Mouse (Mus musculus) limb, embryonic 12.5 days (tissue): Measurements from ENCODE around the gene Prf1. TPM values are rescaled to one million over a fixed set of nuclear protein-coding genes. Genes with fewer than 3 reads are reported as not detected.

Experiments
- ATAC-seq: fragments of 200-750 bp; cut with Nextera tagmentation; 2 replicates; pipeline ENCODE4 v1.8.0; 2017; ENCODE audit warnings: low read depth, moderate TSS enrichment; ENCODE audit not compliant: insufficient number of reproducible peaks, insufficient read depth, low FRiP score, low TSS enrichment
- H3K27ac ChIP-seq: fragments of 300-500 bp; sonication (generic); 2 replicates; pipeline ENCODE4 v1.5.1; 2016; ENCODE audit warnings: mild to moderate bottlenecking, moderate library complexity
- H3K27me3 ChIP-seq: fragments of 300-500 bp; sonication (generic); 2 replicates; pipeline ENCODE4 v1.6.1; 2016; ENCODE audit warnings: mild to moderate bottlenecking, moderate library complexity
- H3K36me3 ChIP-seq: fragments of 300-500 bp; sonication (generic); 2 replicates; pipeline ENCODE4 v1.6.1; 2016; ENCODE audit warnings: mild to moderate bottlenecking, moderate library complexity
- H3K4me1 ChIP-seq: fragments of 300-500 bp; sonication (generic); replicated peaks from 2 replicates; pipeline ENCODE4 v1.6.1; 2016
- H3K4me2 ChIP-seq: fragments of 300-500 bp; sonication (generic); 2 replicates; pipeline ENCODE4 v1.6.1; 2016; ENCODE audit warnings: mild to moderate bottlenecking, moderate library complexity
- H3K4me3 ChIP-seq: fragments of 300-500 bp; sonication (generic); replicated peaks from 2 replicates; pipeline ENCODE4 v1.5.1; 2016; ENCODE audit warnings: mild to moderate bottlenecking
- H3K9ac ChIP-seq: fragments of 300-500 bp; sonication (generic); replicated peaks from 2 replicates; pipeline ENCODE4 v1.6.1; 2016; ENCODE audit warnings: mild to moderate bottlenecking, moderate library complexity
- H3K9me3 ChIP-seq: fragments of 300-500 bp; sonication (generic); 2 replicates; pipeline ENCODE4 v1.6.1; 2016; ENCODE audit warnings: mild to moderate bottlenecking, moderate library complexity
- WGBS: fragments of 180-500 bp; shearing (Covaris S2); methylation state at CpG from one replicate; pipeline ENCODE4 v1.1.7; 2016; 5-methylcytosine and 5-hydroxymethylcytosine counted together
- polyA plus RNA-seq: library from polyadenylated mRNA; unstranded; fragments of >200 nt; fragmentation: Nextera tagmentation; extraction: Ambion mirVana; gene quantifications from 2 replicates; pipeline ENCODE4 v1.2.1, GENCODE M21; 2016

The Prf1 gene
- polyA plus RNA-seq, 1 experiment from 2014 or later: not detected

DNA sequence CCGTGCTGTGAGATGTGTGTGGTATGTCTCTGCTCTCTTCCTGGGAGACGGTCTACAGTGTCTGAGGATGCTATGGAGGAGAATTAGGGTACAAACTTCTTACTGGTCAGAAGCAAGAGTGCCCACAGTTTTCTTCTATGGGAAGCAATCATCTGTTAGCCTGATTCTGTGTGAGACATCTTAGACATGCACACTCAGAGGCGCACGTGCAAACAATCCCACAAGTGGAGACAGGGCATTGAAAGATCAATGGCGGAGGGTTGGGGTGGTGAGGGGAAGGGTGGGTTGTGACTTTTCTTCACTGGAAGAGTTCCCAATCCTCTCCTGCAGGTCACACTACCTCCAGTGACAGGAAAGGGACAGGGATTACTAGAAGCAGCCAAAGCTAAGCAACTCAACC is 25.0 kb upstream of the Prf1 start:
- WGBS: 49% methylated on average over 5 of the region's 5 CpGs
- H3K4me2 ChIP-seq: peak overlapping the region; percentile 89
- peak overlapping the region; percentile 62 for H3K4me3 ChIP-seq
- H3K36me3 ChIP-seq: no peaks in the 10 kb centered on the region
- peaks cover 9% of the 10 kb centered on the region for H3K4me1 ChIP-seq
- H3K9ac ChIP-seq: peak overlapping the region; percentile 80
- ATAC-seq: no peak
- H3K27me3 ChIP-seq: peaks cover 30% of the 10 kb centered on the region
- H3K27ac ChIP-seq: no peak overlapping the region
- no peaks in the 10 kb centered on the region for H3K9me3 ChIP-seq

DNA sequence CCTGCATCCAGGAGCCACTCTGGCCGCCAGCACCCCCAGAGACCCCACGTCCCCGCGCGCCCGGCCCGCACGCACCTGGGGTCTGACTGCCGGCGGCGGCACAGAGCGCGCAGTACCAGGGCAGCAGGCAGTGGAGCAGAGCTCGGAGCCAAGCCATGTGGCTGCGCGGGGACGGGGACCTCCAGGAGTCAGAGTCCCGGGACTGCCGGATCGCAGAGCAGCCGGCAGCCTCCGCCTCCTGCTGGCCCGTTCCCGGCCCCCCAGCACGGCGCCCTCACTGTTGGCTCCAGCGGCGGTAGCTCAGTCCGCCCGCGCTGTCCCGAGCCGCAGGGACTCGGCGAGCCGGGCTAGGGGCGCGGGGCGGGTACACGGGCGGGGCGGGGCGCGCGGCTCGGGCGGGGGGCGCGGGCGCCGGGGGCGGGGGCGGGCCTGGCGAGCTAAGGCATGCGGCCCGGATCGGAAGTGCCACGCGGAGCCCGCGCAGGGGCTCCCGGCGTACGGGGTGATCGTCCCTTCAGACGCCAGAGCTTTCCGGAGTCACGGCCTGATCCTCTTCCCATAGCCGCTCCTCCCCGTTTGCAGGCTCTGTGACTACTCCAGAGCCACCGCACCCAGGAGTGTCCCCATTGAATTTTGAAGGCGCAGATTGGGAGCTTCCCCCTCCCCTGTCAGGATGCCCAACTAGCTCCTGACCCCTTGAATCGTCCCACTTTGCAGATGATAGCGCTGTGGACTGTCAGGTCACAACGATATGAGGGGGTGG is 24.4 kb upstream of the Prf1 start, which contains the start of gene Adamts14:
Gene Adamts14 (minus strand): TSS at position 358 of the 763 bp plus-strand sequence.
- H3K9me3 ChIP-seq: no peaks in the 10 kb centered on the region
- H3K27ac ChIP-seq: peak within 1 kb of the TSS; percentile 45; the same call in 1 of the 2 replicates
- peak within 1 kb of the TSS; percentile 62 for H3K4me3 ChIP-seq
- H3K4me2 ChIP-seq: peak within 1 kb of the TSS; percentile 89
- H3K4me1 ChIP-seq: peaks cover 9% of the 10 kb centered on the region
- peaks cover 30% of the 10 kb centered on the region for H3K27me3 ChIP-seq
- H3K9ac ChIP-seq: peak within 1 kb of the TSS; percentile 80
- H3K36me3 ChIP-seq: no peaks in the 10 kb centered on the region
- ATAC-seq: peak; percentile 71
- under 1% methylated on average over 66 of the region's 75 CpGs for WGBS

DNA sequence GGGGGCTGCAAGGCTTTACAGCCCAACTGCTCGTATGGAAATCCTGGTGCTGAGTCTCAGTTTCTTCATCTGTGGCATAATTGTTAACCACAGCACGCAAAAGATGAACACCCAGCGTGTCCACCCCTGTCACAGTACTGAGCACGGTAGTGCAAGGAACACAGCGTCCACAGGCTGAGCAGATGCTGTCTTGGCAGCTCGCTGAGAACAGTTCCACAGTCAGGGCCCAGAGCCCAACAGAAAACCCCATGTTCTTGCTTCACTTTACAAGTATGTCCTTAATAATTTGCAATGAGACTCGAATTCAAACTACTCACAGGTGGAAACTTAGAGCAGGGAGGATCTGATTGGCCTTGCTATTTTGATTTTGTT is 23.8 kb upstream of the Prf1 start:
- Histone ChIP-seq H3K9ac (peak overlapping the region; percentile 80; the same call in 1 of the 2 replicates), H3K27ac (no peak overlapping the region)
- 49% methylated on average over 7 of the region's 7 CpGs for WGBS

DNA sequence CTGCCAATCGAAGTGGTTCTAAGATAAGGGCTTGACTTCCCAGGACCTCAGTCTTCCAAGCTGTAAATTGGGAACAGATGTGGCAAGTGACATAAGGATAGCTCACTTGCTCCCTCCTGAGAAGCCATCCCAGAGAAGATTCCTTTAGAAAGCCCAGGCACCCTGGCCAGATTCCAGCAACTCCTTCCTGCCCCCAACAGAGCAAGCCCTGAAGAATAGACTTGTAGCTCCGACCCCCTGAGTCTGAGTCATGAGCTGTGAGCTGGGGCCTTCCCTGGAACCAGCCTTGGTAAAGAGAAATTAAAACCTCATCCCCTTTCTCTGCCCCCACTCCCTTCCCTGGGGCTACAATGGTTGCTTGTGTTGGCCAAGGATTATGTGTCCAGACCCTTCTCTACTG is 23.1 kb upstream of the Prf1 start:
- WGBS: 58% methylated on average over 2 of the region's 2 CpGs
- Histone ChIP-seq H3K4me3 (no peak overlapping the region), H3K9ac (no peak overlapping the region), H3K9me3 (no peaks in the 10 kb centered on the region), H3K36me3 (no peaks in the 10 kb centered on the region), H3K4me1 (peaks cover 9% of the 10 kb centered on the region), H3K27ac (no peak overlapping the region), H3K27me3 (peaks cover 30% of the 10 kb centered on the region), H3K4me2 (no peak overlapping the region)
- no peak for ATAC-seq

More for the DNA sequence above, 23.8 kb upstream of the Prf1 start:
- peaks cover 30% of the 10 kb centered on the region for H3K27me3 ChIP-seq
- ATAC-seq: no peak
- H3K4me2 ChIP-seq: peak overlapping the region; percentile 89
- peaks cover 9% of the 10 kb centered on the region for H3K4me1 ChIP-seq
- no peaks in the 10 kb centered on the region for H3K9me3 ChIP-seq
- H3K36me3 ChIP-seq: no peaks in the 10 kb centered on the region
- peak overlapping the region; percentile 62 for H3K4me3 ChIP-seq

DNA sequence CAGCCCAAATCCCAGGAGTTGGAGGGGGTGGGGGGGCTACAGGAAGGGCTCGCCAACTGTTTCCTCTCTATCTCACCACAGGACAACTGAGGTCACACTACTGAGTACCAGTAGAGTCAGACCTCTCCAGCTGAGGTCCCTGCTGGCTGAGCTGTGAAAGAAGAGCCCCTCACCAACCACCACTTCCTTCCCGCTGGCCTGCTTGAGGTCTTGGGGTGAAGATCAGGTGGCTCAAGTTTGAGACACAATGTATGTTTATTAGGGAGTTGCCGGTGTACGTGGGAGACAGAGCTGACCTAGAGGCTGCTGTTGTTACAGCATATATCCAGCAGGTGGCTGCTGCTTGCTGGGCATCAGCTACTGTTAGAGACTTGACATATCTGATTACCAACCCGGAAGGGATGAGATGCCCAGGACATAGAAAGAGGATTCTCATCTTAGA is 21.9 kb upstream of the Prf1 start:
- H3K9ac ChIP-seq: no peak overlapping the region
- H3K4me2 ChIP-seq: peak overlapping the region; percentile 17; the same call in 1 of the 2 replicates
- no peaks in the 10 kb centered on the region for H3K9me3 ChIP-seq
- peaks cover 9% of the 10 kb centered on the region for H3K4me1 ChIP-seq
- no peak overlapping the region for H3K27ac ChIP-seq
- H3K27me3 ChIP-seq: peaks cover 30% of the 10 kb centered on the region
- 3% methylated on average over 5 of the region's 5 CpGs for WGBS
- ATAC-seq: no peak
- H3K36me3 ChIP-seq: no peaks in the 10 kb centered on the region
- H3K4me3 ChIP-seq: no peak overlapping the region

DNA sequence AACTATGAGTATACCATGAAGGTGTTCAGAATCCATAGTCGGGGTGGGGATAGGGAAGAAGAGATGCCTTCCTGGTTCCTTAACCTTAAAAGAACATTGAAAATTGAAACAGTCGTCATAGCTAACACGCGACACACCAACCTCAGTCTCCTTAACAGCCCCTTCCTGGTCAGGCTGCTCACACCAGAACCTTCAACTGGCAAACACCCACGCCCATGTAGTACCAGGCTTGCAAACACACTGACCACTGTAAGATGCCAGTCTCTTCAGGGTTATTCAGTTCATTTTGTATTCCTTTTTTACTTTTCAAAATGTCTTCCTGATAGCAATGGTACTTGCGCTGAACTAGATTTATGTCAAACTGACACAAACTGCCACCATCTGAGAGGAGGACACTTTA is 20.6 kb upstream of the Prf1 start:
- ATAC-seq: no peak
- no peaks in the 10 kb centered on the region for H3K36me3 ChIP-seq

DNA sequence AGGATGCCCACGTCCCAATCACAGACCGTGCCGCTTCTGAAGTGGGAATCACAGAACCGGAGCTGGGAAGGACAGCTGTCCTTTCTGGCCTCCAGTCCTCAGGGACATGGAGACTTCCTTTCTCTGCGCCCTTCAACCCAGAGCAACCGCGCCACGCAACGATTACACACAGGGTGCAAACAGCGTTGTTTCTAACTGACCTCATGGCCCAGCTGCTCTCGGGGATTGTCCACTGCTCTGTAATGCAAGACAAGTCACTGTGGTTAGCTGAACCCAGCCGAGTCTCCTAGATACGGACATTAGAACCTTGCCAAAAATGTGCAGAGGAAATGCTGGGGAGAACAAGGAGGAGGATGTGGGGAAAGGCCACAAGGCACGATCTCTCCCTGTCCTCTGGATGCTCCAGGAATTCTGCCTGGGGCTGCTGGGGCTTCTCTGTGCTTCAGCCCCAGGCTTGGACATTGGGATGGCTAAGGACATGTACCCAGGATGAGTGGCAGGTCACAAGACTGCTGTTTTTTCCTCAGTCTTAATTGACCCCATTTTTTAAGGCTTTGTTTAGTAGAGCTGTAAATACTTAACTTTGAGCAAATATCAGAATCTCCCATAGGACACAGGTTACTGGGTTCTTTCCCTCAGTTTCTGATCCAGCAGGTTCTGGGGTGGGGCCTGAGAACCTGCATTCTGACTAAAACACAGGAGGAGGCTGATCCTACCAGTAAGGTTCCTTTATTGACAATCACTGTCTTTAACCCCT is 19.5 kb upstream of the Prf1 start:
- no peak overlapping the region for H3K4me3 ChIP-seq
- H3K4me2 ChIP-seq: no peak overlapping the region
- no peak for ATAC-seq
- H3K27me3 ChIP-seq: peaks cover 13% of the 10 kb centered on the region; the same call in 1 of the 2 replicates
- 76% methylated on average over 14 of the region's 14 CpGs for WGBS
- no peak overlapping the region for H3K9ac ChIP-seq
- peaks cover 9% of the 10 kb centered on the region for H3K4me1 ChIP-seq
- no peaks in the 10 kb centered on the region for H3K9me3 ChIP-seq
- no peaks in the 10 kb centered on the region for H3K36me3 ChIP-seq
- H3K27ac ChIP-seq: no peak overlapping the region

More for the DNA sequence above, 20.6 kb upstream of the Prf1 start:
- 91% methylated on average over 6 of the region's 6 CpGs for WGBS
- peaks cover 9% of the 10 kb centered on the region for H3K4me1 ChIP-seq
- no peak overlapping the region for H3K9ac ChIP-seq
- H3K27me3 ChIP-seq: peaks cover 22% of the 10 kb centered on the region
- no peak overlapping the region for H3K4me3 ChIP-seq
- no peak overlapping the region for H3K27ac ChIP-seq
- no peak overlapping the region for H3K4me2 ChIP-seq
- no peaks in the 10 kb centered on the region for H3K9me3 ChIP-seq

DNA sequence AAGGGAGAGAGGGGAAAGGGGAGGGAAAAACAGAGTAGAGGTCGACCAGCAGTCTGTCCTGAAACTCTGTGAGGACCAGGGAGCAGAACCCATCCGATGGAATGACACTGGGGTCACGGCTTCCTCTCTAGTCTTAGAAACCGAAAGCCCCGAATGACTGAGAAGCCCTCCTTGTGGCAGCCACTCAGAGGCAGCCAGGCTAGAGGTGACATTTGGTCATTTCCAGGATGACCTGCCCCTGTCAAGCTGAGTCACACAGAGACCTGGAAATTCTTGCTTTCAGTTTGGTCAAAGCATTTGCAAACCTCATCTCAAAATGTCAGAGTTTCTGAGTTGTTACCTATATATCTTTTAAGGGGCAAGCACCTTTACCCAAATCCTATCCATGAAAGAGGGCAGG is 16.5 kb upstream of the Prf1 start:
- H3K27ac ChIP-seq: no peak overlapping the region
- no peaks in the 10 kb centered on the region for H3K36me3 ChIP-seq
- H3K27me3 ChIP-seq: no peaks in the 10 kb centered on the region
- 73% methylated on average over 5 of the region's 5 CpGs for WGBS
- H3K4me3 ChIP-seq: no peak overlapping the region
- no peak overlapping the region for H3K4me2 ChIP-seq
- H3K9ac ChIP-seq: no peak overlapping the region
- H3K9me3 ChIP-seq: no peaks in the 10 kb centered on the region
- ATAC-seq: no peak
- 0 out of 2 replicates have a peak, but pooled peaks cover 4% of the 10 kb centered on the region for H3K4me1 ChIP-seq

DNA sequence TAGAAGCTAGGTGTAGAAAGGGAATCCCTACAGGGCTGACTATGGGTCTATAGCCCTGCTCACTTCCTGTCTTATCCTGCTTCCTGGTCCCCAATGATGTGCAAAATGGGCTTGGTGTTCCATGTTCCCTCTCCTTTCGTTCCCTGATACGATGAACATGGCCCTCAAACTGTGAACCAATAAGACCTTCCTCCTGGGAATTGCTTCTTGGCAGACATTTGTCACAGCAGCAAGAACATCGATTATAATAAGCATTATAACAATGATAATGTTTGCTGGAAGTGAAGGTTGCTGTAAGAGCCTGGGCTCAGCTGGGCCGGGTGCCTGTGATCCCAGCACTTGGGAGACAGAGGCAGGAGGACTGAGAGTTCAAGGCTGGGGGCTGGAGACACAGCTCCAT is 13.3 kb upstream of the Prf1 start:
- no peak overlapping the region for H3K4me2 ChIP-seq
- 90% methylated on average over 4 of the region's 4 CpGs for WGBS

DNA sequence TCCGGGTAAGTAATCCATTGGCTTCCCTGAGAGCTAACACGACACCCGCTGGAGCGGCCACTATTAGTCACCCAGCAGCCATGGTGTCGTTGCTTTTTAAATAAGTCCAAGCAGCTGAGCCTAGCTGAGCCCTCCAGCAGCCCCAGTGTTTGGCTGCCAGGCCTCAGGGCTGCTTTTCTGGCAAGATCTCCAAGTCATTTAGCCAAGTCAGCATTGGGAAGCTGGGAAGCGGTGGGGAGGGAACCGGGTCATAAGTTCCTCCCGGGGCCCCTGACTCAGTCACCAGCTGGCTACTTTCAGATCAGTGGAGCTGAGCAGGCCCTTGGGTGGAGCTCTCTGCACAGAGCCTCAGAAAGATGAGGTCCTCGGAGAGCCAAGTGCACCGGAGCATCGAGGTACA is 12.4 kb upstream of the Prf1 start:
- no peak overlapping the region for H3K27ac ChIP-seq
- H3K4me3 ChIP-seq: no peak overlapping the region
- no peak overlapping the region for H3K4me2 ChIP-seq
- 0 out of 2 replicates have a peak, but pooled peaks cover 6% of the 10 kb centered on the region for H3K4me1 ChIP-seq
- no peaks in the 10 kb centered on the region for H3K36me3 ChIP-seq
- no peak overlapping the region for H3K9ac ChIP-seq
- no peak for ATAC-seq
- no peaks in the 10 kb centered on the region for H3K9me3 ChIP-seq
- H3K27me3 ChIP-seq: no peaks in the 10 kb centered on the region
- WGBS: 81% methylated on average over 11 of the region's 11 CpGs

More for the DNA sequence above, 13.3 kb upstream of the Prf1 start:
- Histone ChIP-seq H3K27ac (no peak overlapping the region), H3K27me3 (no peaks in the 10 kb centered on the region), H3K9ac (no peak overlapping the region), H3K36me3 (no peaks in the 10 kb centered on the region), H3K9me3 (no peaks in the 10 kb centered on the region), H3K4me3 (no peak overlapping the region), H3K4me1 (0 out of 2 replicates have a peak, but pooled peaks cover 6% of the 10 kb centered on the region)
- ATAC-seq: no peak

DNA sequence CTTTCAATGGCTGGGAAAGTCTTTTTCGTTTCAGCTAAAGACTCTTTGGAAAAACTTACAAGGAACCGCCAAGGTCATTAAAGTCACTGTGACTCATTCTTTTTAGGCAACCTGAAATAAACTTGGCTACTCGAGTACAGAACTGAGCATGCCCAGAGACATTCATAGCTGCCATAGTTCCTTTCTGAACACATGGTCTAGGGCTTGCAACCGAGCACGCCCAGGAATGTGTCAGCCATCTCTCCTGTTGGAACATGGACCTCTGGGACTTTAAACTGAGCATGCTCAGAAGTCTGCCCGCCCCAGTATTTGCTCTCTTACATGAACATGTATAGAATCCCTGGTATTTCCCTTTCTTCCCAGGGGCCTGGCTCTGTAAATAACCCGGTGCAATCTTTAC is 11.4 kb upstream of the Prf1 start:
- H3K36me3 ChIP-seq: no peaks in the 10 kb centered on the region
- H3K4me1 ChIP-seq: 0 out of 2 replicates have a peak, but pooled peaks cover 6% of the 10 kb centered on the region
- H3K9ac ChIP-seq: no peak overlapping the region
- 72% methylated on average over 7 of the region's 7 CpGs for WGBS
- H3K9me3 ChIP-seq: no peaks in the 10 kb centered on the region
- no peak overlapping the region for H3K27ac ChIP-seq
- H3K27me3 ChIP-seq: no peaks in the 10 kb centered on the region
- no peak for ATAC-seq
- H3K4me3 ChIP-seq: no peak overlapping the region
- H3K4me2 ChIP-seq: no peak overlapping the region
